Mouse (Mus musculus) testis, adult 2 months (tissue): ENCODE data around the gene Cd37.

Source experiments
- CTCF ChIP-seq: fragments of 200-500 bp; IDR thresholded peaks from 2 replicates; pipeline ENCODE4 v1.5.1; 2012; ENCODE audit warnings: low read depth, mild to moderate bottlenecking, inconsistent platforms, low read length, moderate library complexity; ENCODE audit not compliant: control insufficient read depth, insufficient read depth, insufficient replicate concordance
- POLR2A ChIP-seq: fragments of 200-500 bp; IDR thresholded peaks from 2 replicates; pipeline ENCODE4 v1.6.1; 2012; ENCODE audit warnings: low read depth, mild to moderate bottlenecking, inconsistent platforms, low read length, moderate library complexity; ENCODE audit not compliant: control insufficient read depth

GRCm38 (mm10) chr7:45286486-45286885 lies 47.6 kb upstream of the Cd37 start:
- TF ChIP-seq CTCF (no peak), POLR2A (no peak)
